Mouse (Mus musculus): ENCODE measurements at regions not wholly inside any gene's neighbourhood (a gene's known extent, or its start where the extent isn't known, plus 50 kb on each side); places are given as distances from the start of the nearest gene placed in this dataset.

DNA sequence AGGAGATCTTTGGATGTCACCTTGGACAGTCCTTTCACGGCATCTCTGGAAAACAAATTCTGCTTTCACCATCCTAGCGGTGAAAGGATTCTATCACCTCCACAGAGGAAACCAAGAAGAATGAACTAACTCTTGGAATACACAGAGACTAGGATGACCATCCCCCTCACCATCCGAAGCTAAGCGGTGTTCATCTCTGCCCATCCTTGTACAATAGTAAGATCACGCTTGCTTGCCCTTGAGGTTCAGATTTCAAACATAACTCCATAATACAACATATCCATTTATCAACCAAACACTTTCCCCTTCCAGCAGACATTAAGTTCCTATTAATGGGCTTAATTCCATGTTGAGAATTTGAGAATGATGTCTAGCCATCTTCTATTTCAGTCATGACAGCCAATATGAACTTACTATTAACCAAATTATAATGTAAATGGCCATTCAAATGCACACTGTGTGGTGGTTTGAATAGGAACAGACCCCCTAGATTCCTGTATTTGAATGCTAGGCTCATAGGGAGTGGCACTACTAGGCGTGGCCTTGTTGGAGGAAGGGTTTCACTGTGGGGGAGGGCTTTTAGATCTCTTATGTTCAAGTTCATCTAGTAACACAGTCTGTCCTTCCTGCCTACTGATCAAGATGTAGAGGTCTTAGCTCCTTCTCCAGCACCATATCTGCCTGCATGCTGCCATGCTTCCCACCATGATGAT lies 281.4 kb downstream of the Adamts20 start:
- DNase-seq (no peak), ATAC-seq (ENCODE audit: low FRiP score, low TSS enrichment) (no peak)
- Histone ChIP-seq H3K4me2 (ENCODE audit: low read length) (no peak overlapping the region), H3K9me3 (ENCODE audit: control insufficient read depth, low read length) (no peaks in the 10 kb centered on the region), H3K4me3 (replicated peaks; ENCODE audit: low read depth, low read length) (no peak overlapping the region), H3K36me3 (ENCODE audit: control insufficient read depth, insufficient read depth, low read length) (no peaks in the 10 kb centered on the region), H3K4me1 (ENCODE audit: control insufficient read depth, insufficient read depth, low read length) (no peaks in the 10 kb centered on the region), H3K27ac (replicated peaks; ENCODE audit: low read depth, low read length) (no peak overlapping the region), H3K9ac (replicated peaks; ENCODE audit: low read length) (no peak overlapping the region), H3K27me3 (ENCODE audit: control insufficient read depth, insufficient read depth, low read length) (no peaks in the 10 kb centered on the region)
- WGBS = 95% methylated on average over 6 of the region's 6 CpGs

DNA sequence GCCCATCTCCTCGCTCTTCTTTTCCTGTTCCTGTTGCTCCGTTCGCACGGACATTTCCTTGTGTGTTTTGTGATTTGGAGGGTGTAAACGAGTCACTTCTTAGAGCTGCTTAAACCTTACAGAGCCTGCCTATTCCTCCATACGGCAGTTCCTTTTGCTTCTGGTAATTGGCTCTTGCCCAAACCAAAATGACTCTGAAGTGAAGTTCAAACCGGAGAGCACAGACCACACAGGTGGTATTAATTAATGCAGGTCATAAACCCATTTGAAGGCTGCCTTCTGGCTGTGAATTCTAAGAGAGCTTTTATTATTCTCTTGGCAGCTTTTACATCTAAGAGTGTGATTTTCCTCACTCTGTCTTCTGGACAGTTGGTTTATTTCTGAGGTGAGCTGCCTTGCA lies 291.1 kb downstream of the Adamts20 start:
- Histone ChIP-seq H3K4me1 (ENCODE audit: control insufficient read depth, insufficient read depth, low read length) (no peaks in the 10 kb centered on the region), H3K9me3 (ENCODE audit: control insufficient read depth, low read length) (no peaks in the 10 kb centered on the region), H3K27me3 (ENCODE audit: control insufficient read depth, insufficient read depth, low read length) (no peaks in the 10 kb centered on the region), H3K4me3 (replicated peaks; ENCODE audit: low read depth, low read length) (no peak overlapping the region), H3K36me3 (ENCODE audit: control insufficient read depth, insufficient read depth, low read length) (no peaks in the 10 kb centered on the region), H3K4me2 (ENCODE audit: low read length) (no peak overlapping the region), H3K9ac (replicated peaks; ENCODE audit: low read length) (no peak overlapping the region), H3K27ac (replicated peaks; ENCODE audit: low read depth, low read length) (no peak overlapping the region)
- no peak for DNase-seq
- ATAC-seq (ENCODE audit: low FRiP score, low TSS enrichment) = no peak
- whole genome bisulfite sequencing = 87% methylated on average over 7 of the region's 7 CpGs

GRCm38 (mm10) chr15:94160806-94161205 lies 304.4 kb downstream of the Adamts20 start:
- no peaks in the 10 kb centered on the region for H3K36me3 ChIP-seq (ENCODE audit: control insufficient read depth, insufficient read depth, low read length)
- H3K27ac ChIP-seq (replicated peaks; ENCODE audit: low read depth, low read length) = no peak overlapping the region
- H3K4me1 ChIP-seq (ENCODE audit: control insufficient read depth, insufficient read depth, low read length) = no peaks in the 10 kb centered on the region
- H3K9me3 ChIP-seq (ENCODE audit: control insufficient read depth, low read length) = no peaks in the 10 kb centered on the region
- 84% methylated on average over 4 of the region's 4 CpGs for WGBS
- ATAC-seq (ENCODE audit: low FRiP score, low TSS enrichment) (no peak), DNase-seq (no peak)
- H3K9ac ChIP-seq (replicated peaks; ENCODE audit: low read length) = no peak overlapping the region
- no peak overlapping the region for H3K4me3 ChIP-seq (replicated peaks; ENCODE audit: low read depth, low read length)
- H3K4me2 ChIP-seq (ENCODE audit: low read length) = no peak overlapping the region
- no peaks in the 10 kb centered on the region for H3K27me3 ChIP-seq (ENCODE audit: control insufficient read depth, insufficient read depth, low read length)

DNA sequence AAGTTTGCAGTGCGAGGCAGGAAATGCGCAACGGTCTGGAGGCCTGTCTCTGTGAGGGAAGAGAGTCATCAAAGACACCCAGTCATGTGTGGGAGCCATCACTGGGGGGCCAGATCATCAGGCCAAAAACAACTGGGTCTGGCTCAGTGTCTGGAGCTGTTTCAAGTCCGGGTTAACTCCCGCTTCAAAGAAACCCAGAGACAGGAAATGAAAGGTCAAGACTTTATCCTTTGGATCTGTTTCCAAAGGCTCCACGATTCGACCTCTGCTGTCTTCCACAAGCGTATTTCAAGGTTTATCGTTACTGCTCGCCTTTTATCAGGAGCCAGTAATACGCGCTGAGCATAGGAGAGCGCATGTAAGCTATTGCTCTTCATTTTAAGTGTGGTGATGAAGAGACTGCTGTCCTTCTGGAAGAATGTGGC lies 325.7 kb downstream of the Adamts20 start:
- Histone ChIP-seq H3K4me1 (ENCODE audit: control insufficient read depth, insufficient read depth, low read length) (no peaks in the 10 kb centered on the region), H3K9ac (replicated peaks; ENCODE audit: low read length) (no peak overlapping the region), H3K4me2 (ENCODE audit: low read length) (no peak overlapping the region), H3K9me3 (ENCODE audit: control insufficient read depth, low read length) (no peaks in the 10 kb centered on the region), H3K4me3 (replicated peaks; ENCODE audit: low read depth, low read length) (no peak overlapping the region), H3K27ac (replicated peaks; ENCODE audit: low read depth, low read length) (no peak overlapping the region), H3K27me3 (ENCODE audit: control insufficient read depth, insufficient read depth, low read length) (no peaks in the 10 kb centered on the region), H3K36me3 (ENCODE audit: control insufficient read depth, insufficient read depth, low read length) (no peaks in the 10 kb centered on the region)
- peak; percentile 6 for DNase-seq
- 79% methylated on average over 13 of the region's 13 CpGs for WGBS
- no peak for ATAC-seq (ENCODE audit: low FRiP score, low TSS enrichment)

- no peak for ATAC-seq (ENCODE audit: low FRiP score, low TSS enrichment)
These were observed 327.9 kb downstream of the Adamts20 start for GRCm38 (mm10) chr15:94137159-94137952.

DNA sequence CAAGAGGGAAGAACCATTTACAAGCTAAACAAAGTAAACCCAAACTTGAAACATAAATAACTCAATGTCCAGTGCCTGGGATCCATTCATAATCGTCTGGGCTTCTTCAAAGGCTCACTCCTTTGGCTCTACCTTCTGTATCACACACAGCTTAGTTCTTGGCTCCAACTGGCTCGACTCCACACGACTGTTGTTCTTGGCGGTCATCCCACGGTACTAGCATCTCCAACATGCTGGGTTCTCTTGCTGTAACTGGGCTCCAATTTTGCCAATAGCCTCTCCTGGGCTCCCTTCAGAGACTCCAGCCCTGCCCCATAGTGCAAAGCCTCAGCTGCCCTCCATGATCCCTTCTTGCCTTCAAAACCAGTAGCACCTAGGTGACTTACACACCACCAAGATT lies 352.4 kb downstream of the Adamts20 start:
- no peaks in the 10 kb centered on the region for H3K4me1 ChIP-seq (ENCODE audit: control insufficient read depth, insufficient read depth, low read length)
- no peak for ATAC-seq (ENCODE audit: low FRiP score, low TSS enrichment)
- no peak overlapping the region for H3K4me2 ChIP-seq (ENCODE audit: low read length)
- no peak for DNase-seq
- H3K9me3 ChIP-seq (ENCODE audit: control insufficient read depth, low read length) = no peaks in the 10 kb centered on the region
- no peak overlapping the region for H3K4me3 ChIP-seq (replicated peaks; ENCODE audit: low read depth, low read length)
- no peak overlapping the region for H3K9ac ChIP-seq (replicated peaks; ENCODE audit: low read length)
- H3K27ac ChIP-seq (replicated peaks; ENCODE audit: low read depth, low read length) = no peak overlapping the region
- H3K36me3 ChIP-seq (ENCODE audit: control insufficient read depth, insufficient read depth, low read length) = no peaks in the 10 kb centered on the region
- no peaks in the 10 kb centered on the region for H3K27me3 ChIP-seq (ENCODE audit: control insufficient read depth, insufficient read depth, low read length)
- 84% methylated on average over 5 of the region's 5 CpGs for WGBS

More at GRCm38 (mm10) chr15:94137159-94137952, 327.9 kb downstream of the Adamts20 start:
- 49% methylated on average over 27 of the region's 27 CpGs for WGBS
- peak overlapping the region; percentile 38 for H3K4me2 ChIP-seq (ENCODE audit: low read length)
- no peaks in the 10 kb centered on the region for H3K36me3 ChIP-seq (ENCODE audit: control insufficient read depth, insufficient read depth, low read length)
- H3K4me3 ChIP-seq (replicated peaks; ENCODE audit: low read depth, low read length) = no peak overlapping the region
- no peak overlapping the region for H3K27ac ChIP-seq (replicated peaks; ENCODE audit: low read depth, low read length)
- no peaks in the 10 kb centered on the region for H3K27me3 ChIP-seq (ENCODE audit: control insufficient read depth, insufficient read depth, low read length)
- DNase-seq = peak; percentile 65
- H3K4me1 ChIP-seq (ENCODE audit: control insufficient read depth, insufficient read depth, low read length) = no peaks in the 10 kb centered on the region
- no peak overlapping the region for H3K9ac ChIP-seq (replicated peaks; ENCODE audit: low read length)
- H3K9me3 ChIP-seq (ENCODE audit: control insufficient read depth, low read length) = no peaks in the 10 kb centered on the region

DNA sequence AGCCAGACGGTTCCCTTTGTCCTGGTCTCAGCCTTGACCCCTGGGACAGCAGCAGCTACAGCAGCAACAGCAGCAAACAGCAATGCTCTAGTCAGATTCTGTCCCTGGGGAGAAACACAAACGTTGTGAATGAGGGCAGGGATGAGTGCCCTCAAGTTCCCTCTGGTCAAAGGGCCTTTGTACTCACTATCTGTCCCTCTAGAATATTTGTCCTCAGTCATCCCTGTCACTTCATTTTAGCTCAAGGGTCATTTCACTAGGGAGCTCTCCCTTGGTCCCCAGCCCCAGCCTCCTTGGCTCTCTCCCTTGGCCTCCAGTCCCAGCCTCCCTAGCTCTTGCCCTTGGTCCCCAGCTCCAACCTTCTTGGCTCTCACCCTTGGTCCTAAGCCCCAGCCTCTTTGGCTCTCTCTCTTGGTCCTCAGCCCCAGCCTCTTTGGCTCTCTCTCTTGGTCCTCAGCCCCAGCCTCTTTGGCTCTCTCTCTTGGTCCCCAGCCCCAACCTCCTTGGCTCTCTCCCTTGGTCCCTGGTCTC lies 358.0 kb downstream of the Adamts20 start:
- ATAC-seq (ENCODE audit: low FRiP score, low TSS enrichment) (no peak), DNase-seq (no peak)
- Histone ChIP-seq H3K4me1 (ENCODE audit: control insufficient read depth, insufficient read depth, low read length) (no peaks in the 10 kb centered on the region), H3K9me3 (ENCODE audit: control insufficient read depth, low read length) (no peaks in the 10 kb centered on the region), H3K4me2 (ENCODE audit: low read length) (no peak overlapping the region), H3K36me3 (ENCODE audit: control insufficient read depth, insufficient read depth, low read length) (no peaks in the 10 kb centered on the region), H3K9ac (replicated peaks; ENCODE audit: low read length) (no peak overlapping the region), H3K4me3 (replicated peaks; ENCODE audit: low read depth, low read length) (no peak overlapping the region), H3K27me3 (ENCODE audit: control insufficient read depth, insufficient read depth, low read length) (no peaks in the 10 kb centered on the region), H3K27ac (replicated peaks; ENCODE audit: low read depth, low read length) (no peak overlapping the region)
- 49% methylated on average over 2 of the region's 2 CpGs for WGBS

GRCm38 (mm10) chr15:94090644-94091043 lies 374.6 kb downstream of the Adamts20 start:
- H3K27ac ChIP-seq (replicated peaks; ENCODE audit: low read depth, low read length) = no peak overlapping the region
- no peaks in the 10 kb centered on the region for H3K27me3 ChIP-seq (ENCODE audit: control insufficient read depth, insufficient read depth, low read length)
- H3K36me3 ChIP-seq (ENCODE audit: control insufficient read depth, insufficient read depth, low read length) = no peaks in the 10 kb centered on the region
- DNase-seq (no peak), ATAC-seq (ENCODE audit: low FRiP score, low TSS enrichment) (no peak)
- H3K9me3 ChIP-seq (ENCODE audit: control insufficient read depth, low read length) = no peaks in the 10 kb centered on the region
- no peak overlapping the region for H3K4me3 ChIP-seq (replicated peaks; ENCODE audit: low read depth, low read length)
- no peaks in the 10 kb centered on the region for H3K4me1 ChIP-seq (ENCODE audit: control insufficient read depth, insufficient read depth, low read length)
- WGBS = 85% methylated on average over 5 of the region's 5 CpGs
- no peak overlapping the region for H3K4me2 ChIP-seq (ENCODE audit: low read length)
- no peak overlapping the region for H3K9ac ChIP-seq (replicated peaks; ENCODE audit: low read length)
